Mouse (Mus musculus) Patski (cell line): ENCODE measurements at regions not wholly inside any gene's neighbourhood (a gene's known extent, or its start where the extent isn't known, plus 50 kb on each side); places are given as distances from the start of the nearest gene placed in this dataset.
A peak's percentile ranks its signal among the peaks of the same experiment; 100 is the strongest.

Source experiments
- ATAC-seq: fragments of 100-300 bp; one replicate; pipeline ENCODE4 v1.8.0; 2021
- CTCF ChIA-PET: fragments of 350-600 bp; sonication (Branson Sonifier 250); formaldehyde crosslinking; loops from one replicate; lab custom pipeline; 2022; ENCODE audit warnings: inconsistent platforms; lab: Charles Lee
- POLR2A ChIA-PET: fragments of 350-600 bp; sonication (Branson Sonifier 250); formaldehyde crosslinking; loops from one replicate; lab custom pipeline; 2022; ENCODE audit warnings: antibody characterized with exemption, inconsistent platforms; lab: Charles Lee
- DNase-seq: peaks from one replicate; pipeline ENCODE4 v3.0.0-alpha.2; 2011; ENCODE audit warnings: low read depth, low spot score
- H3K27me3 ChIP-seq: fragments of 371-371 bp; one replicate; pipeline ENCODE4 v1.5.1; 2021
- CTCF ChIP-seq: fragments of 100-300 bp; IDR thresholded peaks from one replicate; pipeline ENCODE4 v1.5.1; 2021
- in situ Hi-C: fragments of 300-500 bp; cut with MboI; formaldehyde crosslinking; loops from 3 replicates; pipeline ENCODE4 v1.11.1; 2018; ENCODE audit warnings: low pct_unique_long_range_greater_than_20kb, mixed read lengths

- peak; percentile 62 for ATAC-seq
- in situ Hi-C loops, result no loop called here
- DNase-seq, result peak; percentile 56
- no peak for TF ChIP-seq CTCF
- H3K27me3 ChIP-seq, result peaks cover 1% of the 10 kb centered on the region
- ChIA-PET CTCF (no interaction called here), POLR2A (no interaction called here)
Measured at GRCm38 (mm10) chr9:117692486-117692885, 62.8 kb upstream of the Rbms3 start.

- no peak for DNase-seq
Measured at GRCm38 (mm10) chr9:117689946-117690345, 60.2 kb upstream of the Rbms3 start.

More at GRCm38 (mm10) chr9:117689946-117690345, 60.2 kb upstream of the Rbms3 start:
- no peak for TF ChIP-seq CTCF
- ChIA-PET CTCF (no interaction called here), POLR2A (no interaction called here)
- ATAC-seq, result no peak
- in situ Hi-C loops, result no loop called here
- peaks cover 3% of the 10 kb centered on the region for H3K27me3 ChIP-seq
